Mouse (Mus musculus): ENCODE data around the gene Cog2. TPM values are rescaled to one million over a fixed set of nuclear protein-coding genes. Genes with fewer than 3 reads are reported as not detected.

Cog2 gene
- total RNA-seq, 2 experiments from 2014 or later: 32.8 to 39.1 TPM

Other genes starting within 250 kb of the Cog2 start
- 100 to 1,000 TPM; 126 to 127 TPM for gene Pgbd5, start 81.1 kb upstream of the Cog2 start, total RNA-seq (2021)
- gene Agt, start 48.9 kb downstream of the Cog2 start, total RNA-seq (2021): 10 to 100 TPM; 10.4 to 20.5 TPM
- not detected for gene Capn9, start 55.3 kb downstream of the Cog2 start, total RNA-seq (2021)
- gene 2310022B05Rik, start 142.6 kb downstream of the Cog2 start, total RNA-seq (2021): 10 to 100 TPM; 55.2 to 64.5 TPM
- gene Ttc13, start 201.2 kb downstream of the Cog2 start, total RNA-seq (2021): 10 to 100 TPM; 57.8 to 58.7 TPM
- gene Arv1, start 201.4 kb downstream of the Cog2 start, total RNA-seq (2021): 10 to 100 TPM; 14.7 to 18.8 TPM
- not detected for gene Fam89a, start 231.1 kb downstream of the Cog2 start, total RNA-seq (2021)

Data from left cerebral cortex, postnatal 10 days (tissue).